Mouse (Mus musculus) thymus, postnatal 25 days (tissue): ENCODE data around the gene Spast.

Experiments
- DNase-seq: peaks from one replicate; pipeline ENCODE4 v3.0.0; 2022

Spast gene

DNA sequence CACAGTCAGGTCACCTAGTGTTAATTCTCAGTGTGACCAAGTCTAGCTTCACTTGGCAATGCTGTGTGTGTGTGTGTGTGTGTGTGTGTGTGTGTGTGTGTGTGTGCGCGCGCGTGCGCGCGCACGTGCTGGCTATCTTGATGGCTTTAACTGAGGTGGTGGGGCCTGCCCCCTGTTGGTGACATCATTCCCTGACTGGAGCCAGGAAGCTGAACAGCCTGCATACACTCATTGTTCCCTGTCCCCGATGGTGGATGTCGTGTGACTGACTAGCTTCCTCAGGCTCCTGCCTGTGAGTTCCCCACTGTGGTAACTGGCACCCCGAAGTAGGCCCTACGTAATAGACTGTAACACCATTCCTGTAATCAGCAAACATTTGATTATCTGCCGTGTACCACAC is 92.7 kb downstream of the Spast start:
- no peak for DNase-seq

DNA sequence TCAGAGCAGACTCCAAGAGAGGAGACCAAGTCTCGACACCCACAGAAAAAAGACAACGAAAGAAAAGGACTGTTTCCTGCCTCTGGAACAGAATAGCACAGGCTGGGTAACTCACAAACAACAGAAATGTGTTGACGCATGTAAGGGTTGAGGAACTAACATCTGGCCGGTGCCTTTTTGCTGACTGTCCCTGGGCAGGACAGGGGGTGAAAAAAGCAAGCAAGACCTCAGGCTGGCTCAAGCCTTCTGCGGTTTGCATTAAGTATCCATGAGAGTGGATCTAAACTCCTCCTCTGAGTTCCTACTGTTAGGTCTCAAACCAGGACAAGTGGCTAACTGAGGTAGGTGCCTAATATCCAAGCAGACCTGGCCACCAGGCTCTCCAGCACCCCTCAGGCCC is 93.8 kb downstream of the Spast start:
- DNase-seq, result no peak

DNA sequence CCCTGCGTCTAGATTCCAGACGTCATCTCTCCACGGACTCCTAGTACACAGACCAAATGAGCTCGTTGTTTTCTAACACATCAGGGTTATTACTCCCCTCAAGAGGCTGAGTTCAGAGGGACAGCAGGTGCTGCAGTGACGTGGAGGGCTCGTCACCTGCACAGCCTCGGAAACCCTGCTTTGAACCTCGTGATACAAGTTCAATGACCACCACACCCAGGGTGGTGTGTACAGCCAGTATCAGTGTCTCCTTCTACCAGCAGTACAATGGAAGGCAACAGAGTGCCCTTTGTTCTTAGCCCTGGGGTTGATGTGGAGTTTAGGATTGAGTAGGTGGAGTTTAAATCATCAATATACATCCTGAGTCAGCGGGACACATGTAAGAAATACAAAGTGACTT is 99.0 kb downstream of the Spast start:
- DNase-seq, result no peak

DNA sequence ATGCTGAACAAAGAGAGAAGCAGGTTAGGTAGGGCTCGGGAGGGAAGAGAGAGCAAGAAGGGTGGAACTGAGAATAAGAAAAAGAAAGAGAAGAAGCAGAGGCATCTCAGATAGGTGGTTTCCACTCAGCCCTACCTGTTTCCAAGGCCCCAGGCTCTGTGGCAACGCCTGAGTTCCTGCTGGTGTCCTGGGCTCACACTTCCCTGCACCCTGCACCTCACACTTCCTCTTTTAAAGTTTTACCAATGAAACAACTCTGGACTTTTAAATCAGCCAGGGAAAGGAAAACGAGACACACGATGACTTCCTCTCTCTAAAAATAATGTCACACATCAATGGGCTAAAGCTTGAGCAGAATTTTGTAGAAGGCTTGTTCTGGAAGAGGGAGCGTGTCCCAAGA is 101.7 kb downstream of the Spast start:
- DNase-seq, result no peak
